Mouse (Mus musculus) ES-Bruce4 (cell line): ENCODE measurements at regions not wholly inside any gene's neighbourhood (a gene's known extent, or its start where the extent isn't known, plus 50 kb on each side); places are given as distances from the start of the nearest gene placed in this dataset.

Experiments
- CTCF ChIP-seq: IDR thresholded peaks from one replicate; pipeline ENCODE4 v1.8.1; 2011; ENCODE audit warnings: low read depth, low read length
- EP300 ChIP-seq: IDR thresholded peaks from 2 replicates; pipeline ENCODE4 v1.6.1; 2011; ENCODE audit warnings: low read depth, low read length; ENCODE audit not compliant: insufficient read depth
- POLR2A ChIP-seq: IDR thresholded peaks from one replicate; pipeline ENCODE4 v1.8.1; 2011; ENCODE audit warnings: low read length; ENCODE audit not compliant: insufficient read depth

DNA sequence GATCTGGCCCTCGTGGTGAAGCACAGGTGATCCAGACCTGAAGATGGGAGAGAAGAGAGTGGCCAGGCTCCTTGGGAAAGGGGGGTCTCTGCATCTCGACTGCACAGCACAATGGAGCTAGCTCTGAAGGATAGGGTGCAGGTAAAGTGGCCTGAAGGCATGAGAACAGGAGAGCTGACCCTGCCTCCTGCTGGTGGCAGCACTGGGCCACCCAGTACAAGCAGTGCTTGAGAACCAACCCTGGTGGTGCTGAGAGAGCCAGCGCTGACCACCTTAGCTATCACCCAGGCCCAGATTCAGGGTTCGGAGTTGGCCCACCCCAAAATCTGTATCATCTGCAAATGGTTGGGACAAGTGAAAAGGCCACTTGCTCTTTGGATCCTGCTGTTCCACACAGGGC, 66.2 kb downstream of the A730009L09Rik start:
- no peak for TF ChIP-seq POLR2A
- TF ChIP-seq CTCF: no peak
- no peak for TF ChIP-seq EP300
